Mouse (Mus musculus): ENCODE measurements around the gene Ngrn.

DNA sequence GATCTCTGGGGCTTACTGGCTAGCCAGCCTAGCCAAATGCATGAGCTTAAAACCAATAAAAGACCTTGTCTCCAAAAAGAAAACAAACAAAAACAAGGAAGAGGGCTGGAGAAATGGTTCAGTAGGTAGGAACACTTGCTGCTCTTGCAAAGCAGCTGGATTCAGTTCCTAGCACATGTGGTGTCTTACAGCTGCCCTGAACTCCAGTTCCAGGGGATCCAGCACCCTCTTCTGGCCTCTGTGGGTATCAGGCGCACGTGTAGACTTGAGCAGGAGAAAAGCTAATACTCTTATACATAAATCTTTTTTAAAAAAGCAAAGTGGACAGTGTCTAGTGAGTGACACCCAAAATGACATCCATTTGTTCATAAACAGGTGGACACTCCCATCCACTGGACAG lies 40.5 kb downstream of the Ngrn start:
- TF ChIP-seq GATA1 (IDR thresholded peaks at IDR 0.05; ENCODE audit: low read length) (no peak), TAL1 (IDR thresholded peaks at IDR 0.05; ENCODE audit: low read length) (no peak)

All from erythroblast, embryonic 14.5 days (primary cell).